Mouse (Mus musculus) kidney, adult 8-10 months (tissue): Measurements from ENCODE around the gene Ift140.

Experiments
- DNase-seq, 2 experiments: peaks; one replicate each; pipeline ENCODE4 v3.0.0; 2022

Gene Ift140

DNA sequence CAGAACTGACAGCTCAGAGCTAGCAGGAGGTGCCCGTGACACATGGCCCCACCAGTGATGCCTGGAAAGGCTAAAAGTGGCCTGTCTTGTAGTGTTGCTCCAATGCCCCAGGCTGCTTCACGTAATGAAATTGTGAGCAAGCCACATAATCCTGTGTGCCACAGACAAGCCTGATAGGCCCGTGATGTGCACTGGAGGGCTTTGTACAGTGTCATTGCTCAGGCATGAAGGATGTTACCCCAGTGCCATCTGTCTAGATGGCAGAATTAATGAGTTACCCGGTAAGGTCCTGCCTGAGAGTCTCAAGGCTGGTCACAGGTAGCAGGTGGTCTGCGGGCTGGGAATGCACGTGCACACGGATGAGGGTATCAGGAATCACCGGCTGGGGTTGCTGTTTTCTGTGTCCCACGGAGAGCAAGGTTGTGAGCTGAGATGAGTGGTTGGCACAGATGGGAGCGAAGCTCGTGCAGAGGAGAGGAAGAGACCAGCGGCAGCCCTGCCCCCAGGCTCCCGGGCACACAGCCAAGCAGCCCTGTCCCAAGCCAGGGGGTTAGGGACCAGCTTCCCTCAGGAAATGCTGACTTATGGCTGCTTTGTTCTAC, 62.0 kb downstream of the Ift140 start:
- peak; percentile 71 to 74 for DNase-seq

DNA sequence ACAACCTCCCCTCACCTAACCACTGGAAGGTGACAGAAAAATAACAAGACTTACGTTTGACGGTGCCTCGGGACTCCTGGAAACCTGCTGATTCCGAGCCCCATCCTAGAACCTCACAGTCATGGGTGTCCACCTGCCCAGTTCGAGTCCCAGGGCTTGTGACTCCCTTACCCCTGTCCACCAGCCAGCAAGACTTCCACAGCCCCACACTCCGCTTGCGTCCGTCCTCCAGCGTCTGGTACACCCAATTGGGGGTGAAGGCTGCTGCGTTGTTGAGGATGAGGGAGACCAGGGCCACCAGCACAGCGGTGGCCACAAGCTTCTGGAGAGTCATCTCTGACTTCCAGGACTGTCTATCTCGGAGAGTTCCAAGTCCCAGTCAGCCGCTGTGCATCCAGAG, 64.3 kb downstream of the Ift140 start:
- no peak for DNase-seq

DNA sequence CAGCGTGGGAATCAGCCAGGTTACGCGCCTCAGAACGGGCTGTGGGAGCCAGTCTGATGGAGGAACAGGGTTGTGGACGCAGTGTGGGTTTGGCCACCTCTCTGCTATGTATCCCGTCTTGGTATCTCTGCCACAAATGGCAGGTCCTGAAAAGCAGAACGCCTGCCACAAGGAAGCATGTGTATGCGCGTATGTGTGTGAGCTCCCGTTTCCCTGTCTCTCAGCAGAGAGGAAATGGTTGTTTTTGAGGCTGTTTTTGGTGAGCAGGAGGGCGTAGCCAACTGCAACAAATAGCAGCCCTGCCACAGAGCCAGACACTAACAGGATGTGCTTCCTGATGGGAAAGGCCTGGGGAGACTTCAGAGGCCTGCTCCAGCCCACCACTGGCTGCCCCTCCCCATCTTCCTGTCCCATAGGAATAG, 65.1 kb downstream of the Ift140 start:
- peak; percentile 73 to 82 for DNase-seq

- DNase-seq: peak; percentile 42 to 59
These were observed 66.4 kb downstream of the Ift140 start for GRCm38 (mm10) chr17:25082081-25082847.

- no peak for DNase-seq
These were observed 67.0 kb downstream of the Ift140 start for GRCm38 (mm10) chr17:25082887-25083286.

GRCm38 (mm10) chr17:25083444-25083931, 67.6 kb downstream of the Ift140 start, which contains the start of gene Tmem204:
TSS of gene Tmem204 (minus strand) at chr17:25083591.
- DNase-seq: peak; percentile 55 to 77

DNA sequence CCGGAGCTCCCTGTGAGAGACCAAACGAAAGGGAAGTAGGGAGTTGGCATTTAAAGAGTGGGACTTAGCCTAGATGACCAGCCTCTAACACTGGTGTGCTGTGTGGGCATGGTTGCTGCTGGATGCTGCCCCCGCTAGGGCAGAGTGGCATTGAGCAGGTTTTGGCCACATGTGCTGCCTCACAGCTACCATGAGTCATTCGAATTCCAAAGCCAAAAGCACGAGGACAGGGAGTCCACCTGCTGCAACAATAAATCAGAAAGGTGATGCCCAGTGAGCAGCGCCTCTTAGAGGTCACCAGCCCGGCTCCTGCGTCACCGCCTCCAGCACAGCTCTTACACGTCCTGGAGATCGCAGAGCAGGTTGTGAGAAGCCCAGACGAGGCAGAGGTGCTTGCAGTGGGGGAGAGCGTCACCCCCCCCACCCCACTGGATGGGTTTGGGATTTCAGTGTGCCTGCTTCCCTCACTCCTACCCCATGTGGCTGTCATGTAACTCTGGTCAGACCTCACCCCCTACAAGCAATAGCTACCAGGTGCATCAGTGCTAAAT, 69.0 kb downstream of the Ift140 start:
- no peak for DNase-seq

DNA sequence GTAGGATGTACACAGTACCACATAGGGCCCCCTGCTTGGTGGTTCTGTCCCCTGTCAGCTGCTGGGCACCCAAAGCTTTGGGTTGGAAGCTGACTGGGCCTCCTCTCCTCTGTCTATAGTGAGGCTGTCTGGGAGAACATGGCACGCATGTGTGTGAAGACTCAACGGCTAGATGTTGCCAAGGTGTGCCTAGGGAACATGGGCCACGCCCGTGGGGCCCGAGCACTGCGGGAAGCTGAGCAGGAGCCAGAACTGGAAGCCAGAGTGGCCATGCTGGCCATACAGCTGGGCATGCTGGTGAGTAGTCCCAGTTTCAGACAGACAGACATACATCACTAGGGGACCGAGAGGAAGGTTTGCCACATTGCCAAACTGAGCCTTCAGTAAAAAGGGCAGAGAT, 70.8 kb downstream of the Ift140 start:
- no peak for DNase-seq

- DNase-seq: no peak
These were observed 73.3 kb downstream of the Ift140 start for GRCm38 (mm10) chr17:25089158-25089557.

DNA sequence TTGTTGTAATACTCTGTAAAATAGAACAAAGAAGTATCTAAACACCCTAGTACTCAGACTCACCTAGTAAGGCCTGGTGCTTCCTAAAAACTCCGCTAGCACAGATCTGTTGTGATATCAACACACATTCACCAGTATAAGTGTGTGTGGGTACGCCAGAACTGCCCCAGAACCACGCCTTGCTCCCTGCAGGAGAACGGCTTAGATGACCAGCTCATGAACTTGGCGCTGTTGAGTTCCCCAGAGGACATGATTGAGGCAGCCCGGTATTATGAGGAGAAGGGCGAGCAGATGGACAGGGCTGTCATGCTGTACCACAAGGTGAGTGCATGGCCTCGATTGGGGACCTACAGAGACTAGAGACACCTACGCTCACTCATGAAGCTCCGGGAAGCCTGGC, 74.6 kb downstream of the Ift140 start:
- DNase-seq: no peak

DNA sequence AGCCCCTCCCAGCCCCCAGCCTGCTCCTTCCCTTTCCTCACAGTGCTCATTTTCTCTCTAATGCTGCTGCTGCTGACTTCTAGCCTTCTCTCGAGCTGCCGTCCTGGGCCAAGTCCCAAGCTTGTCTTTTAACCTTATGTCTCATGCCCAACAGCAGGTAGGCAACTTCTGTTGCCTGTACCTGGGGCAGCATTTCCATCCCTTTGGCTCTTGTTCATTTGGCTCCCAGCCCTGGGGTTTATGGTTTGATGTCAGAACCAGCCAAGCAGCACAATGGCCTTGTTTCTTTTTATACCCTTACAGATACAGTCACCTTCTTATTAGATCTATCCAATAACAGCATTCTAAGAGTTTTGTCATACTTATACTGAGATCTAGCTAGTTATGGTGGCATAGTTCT, 80.3 kb downstream of the Ift140 start:
- DNase-seq: peak; percentile 74 to 80

- DNase-seq: peak; percentile 41 to 46
These were observed 84.2 kb downstream of the Ift140 start for GRCm38 (mm10) chr17:25100052-25100451.

DNA sequence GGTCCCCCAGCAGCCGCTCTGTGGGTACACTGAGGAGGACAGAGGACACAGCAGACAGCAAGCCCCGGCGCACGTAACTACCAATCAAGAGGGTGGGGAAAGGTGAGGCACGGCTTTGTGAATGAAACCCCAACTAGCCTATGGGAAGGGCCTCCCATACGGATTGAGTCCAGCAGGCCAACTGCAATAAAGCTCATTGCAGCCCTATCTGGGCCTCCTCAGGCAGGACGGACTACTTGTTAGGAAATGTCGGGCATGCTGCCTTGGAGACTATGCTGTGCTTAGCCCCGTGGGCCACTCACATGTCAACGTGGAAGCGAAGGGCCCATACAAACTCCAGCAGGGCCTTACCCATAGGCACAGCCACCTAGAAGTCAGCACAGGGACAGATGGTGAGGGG, 85.5 kb downstream of the Ift140 start:
- no peak for DNase-seq

DNA sequence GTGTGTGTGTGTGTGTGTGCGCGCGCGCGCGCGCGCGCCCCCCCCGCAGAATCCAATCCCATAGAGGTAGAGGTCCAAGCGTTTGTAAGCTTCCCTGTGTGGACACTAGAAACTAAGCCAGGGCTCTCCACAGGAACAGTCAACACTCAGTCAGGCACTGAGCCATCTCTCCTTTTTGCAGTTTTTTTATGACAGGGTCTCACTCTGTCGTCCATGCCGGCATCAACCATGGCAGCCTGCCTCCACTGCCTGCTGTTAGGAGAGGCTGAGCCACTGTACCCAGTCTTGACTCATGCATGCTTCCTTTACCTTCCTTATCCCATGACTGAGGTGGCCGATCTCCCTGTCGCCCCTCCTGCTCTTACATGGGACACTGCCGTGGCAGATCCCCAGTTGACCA, 91.9 kb downstream of the Ift140 start:
- no peak for DNase-seq

- DNase-seq: peak; percentile 41 to 65
These were observed 93.7 kb downstream of the Ift140 start for GRCm38 (mm10) chr17:25109578-25109977.

GRCm38 (mm10) chr17:25110590-25110989, 94.7 kb downstream of the Ift140 start:
- DNase-seq: no peak

DNA sequence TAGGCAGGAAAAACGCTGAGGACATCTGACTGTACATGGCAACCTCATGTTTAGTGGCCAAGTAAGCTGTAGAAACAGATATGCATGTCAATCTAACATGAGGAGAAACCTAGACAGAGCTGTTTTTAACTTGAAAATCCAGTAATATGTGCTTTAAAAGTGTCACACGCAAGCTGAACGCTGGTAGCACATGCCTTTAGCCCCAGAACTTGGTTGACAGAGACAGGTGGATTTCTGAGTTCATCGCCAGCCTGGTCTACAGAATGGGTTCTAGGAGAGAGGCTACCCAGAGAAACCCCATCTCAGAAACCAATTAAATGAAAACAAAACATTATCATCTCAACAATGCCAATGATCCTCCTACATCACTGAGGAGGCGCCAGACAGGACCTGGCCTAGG, 95.3 kb downstream of the Ift140 start:
- DNase-seq: no peak

- peak; percentile 72 to 84 for DNase-seq
These were observed 96.0 kb downstream of the Ift140 start for GRCm38 (mm10) chr17:25111739-25112422.

DNA sequence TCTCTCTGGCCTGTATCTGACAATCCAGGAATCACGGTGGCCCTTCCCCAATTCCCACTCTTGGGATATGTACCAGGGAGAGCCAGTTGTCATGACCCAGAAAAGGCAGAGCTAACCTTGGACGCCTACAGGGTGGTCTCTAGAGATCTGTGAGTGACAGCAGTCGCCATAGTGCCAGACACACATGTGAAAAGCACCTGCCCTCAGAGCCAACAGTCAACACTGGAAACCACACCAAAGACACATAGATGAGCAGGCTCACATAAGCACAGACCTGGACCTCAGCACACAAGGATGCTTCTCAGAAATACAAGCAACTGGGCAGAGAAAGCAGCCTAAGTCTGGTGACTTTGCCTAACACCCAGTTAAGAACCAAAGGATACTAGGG, 96.5 kb downstream of the Ift140 start:
- DNase-seq: no peak

- no peak for DNase-seq
These were observed 99.2 kb downstream of the Ift140 start for GRCm38 (mm10) chr17:25114908-25115645.

DNA sequence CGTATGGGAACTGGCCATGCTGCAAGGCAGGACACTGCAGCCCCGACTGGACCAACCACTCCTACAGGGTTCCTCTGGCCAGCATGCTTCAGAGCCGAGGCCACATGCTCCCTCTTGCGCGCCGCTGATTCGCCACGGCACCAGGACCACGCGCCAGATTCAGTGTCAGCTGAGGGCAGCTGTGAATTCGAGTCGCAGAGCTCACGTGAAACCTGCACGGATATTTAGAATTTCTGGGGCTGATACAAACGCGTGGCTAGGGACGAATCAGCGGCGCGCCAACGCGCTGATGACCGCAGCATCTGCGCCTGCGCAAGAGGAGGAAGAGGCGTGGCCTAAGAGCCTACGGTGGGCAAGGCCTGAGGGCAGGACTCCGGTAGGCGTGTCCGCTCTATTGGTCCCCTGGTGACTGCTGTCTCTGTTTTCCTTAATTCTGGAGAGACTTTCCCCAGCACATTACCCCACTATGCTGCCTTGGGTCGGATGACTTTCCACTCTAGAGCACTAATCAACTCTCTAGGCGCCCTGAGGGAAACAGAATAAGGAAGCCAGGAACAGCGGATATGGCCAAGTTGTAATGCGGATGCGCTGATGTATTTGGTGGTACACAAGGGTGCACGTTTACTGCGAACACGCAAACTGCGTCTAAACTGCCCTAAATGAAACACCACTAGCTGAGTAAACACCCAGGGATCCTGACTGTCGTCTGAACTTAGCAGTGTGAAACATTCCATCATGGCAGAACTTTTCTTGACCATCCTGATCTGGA, 100.0 kb downstream of the Ift140 start, which contains the start of gene Telo2:
Gene Telo2, minus strand, starts transcription at position 304 of the 769 bp plus-strand sequence.
- peak; percentile 90 to 92 for DNase-seq

GRCm38 (mm10) chr17:25117263-25117662, 101.4 kb downstream of the Ift140 start:
- DNase-seq: no peak
